Mouse (Mus musculus) hindbrain, embryonic 11.5 days (tissue): ENCODE measurements at regions not wholly inside any gene's neighbourhood (a gene's known extent, or its start where the extent isn't known, plus 50 kb on each side); places are given as distances from the start of the nearest gene placed in this dataset.
A peak's percentile ranks its signal among the peaks of the same experiment; 100 is the strongest.

ENCODE experiments used
- ATAC-seq: fragments of 200-750 bp; cut with Nextera tagmentation; 2 replicates; pipeline ENCODE4 v1.8.0; 2017; ENCODE audit warnings: mild to moderate bottlenecking, moderate TSS enrichment, moderate library complexity; ENCODE audit not compliant: low FRiP score
- DNase-seq: peaks from one replicate; pipeline ENCODE4 v3.0.0-alpha.2; 2015; ENCODE audit warnings: low spot score
- H3K27ac ChIP-seq: fragments of 300-500 bp; sonication (generic); 2 replicates; pipeline ENCODE4 v1.5.1; 2014; ENCODE audit warnings: mild to moderate bottlenecking, low read depth, low read length
- H3K27me3 ChIP-seq: fragments of 300-500 bp; sonication (generic); 2 replicates; pipeline ENCODE4 v1.6.1; 2014; ENCODE audit warnings: mild to moderate bottlenecking, low read length, moderate library complexity, mixed read lengths; ENCODE audit not compliant: control insufficient read depth, insufficient read depth
- H3K36me3 ChIP-seq: fragments of 300-500 bp; sonication (generic); 2 replicates; pipeline ENCODE4 v1.6.1; 2014; ENCODE audit warnings: mild to moderate bottlenecking, low read length, moderate library complexity, mixed read lengths; ENCODE audit not compliant: control insufficient read depth, insufficient read depth
- H3K4me1 ChIP-seq: fragments of 300-500 bp; sonication (generic); replicated peaks from 2 replicates; pipeline ENCODE4 v1.6.1; 2014; ENCODE audit warnings: low read length, mixed read lengths; ENCODE audit not compliant: control insufficient read depth, insufficient read depth
- H3K4me2 ChIP-seq: fragments of 300-500 bp; sonication (generic); replicated peaks from 2 replicates; pipeline ENCODE4 v1.6.1; 2014; ENCODE audit warnings: mild to moderate bottlenecking, low read depth, low read length
- H3K4me3 ChIP-seq: fragments of 300-500 bp; sonication (generic); 2 replicates; pipeline ENCODE4 v1.5.1; 2014; ENCODE audit warnings: low read depth, low read length
- H3K9ac ChIP-seq: fragments of 300-500 bp; sonication (generic); 2 replicates; pipeline ENCODE4 v1.6.1; 2014; ENCODE audit warnings: low read depth, low read length
- H3K9me3 ChIP-seq: fragments of 300-500 bp; sonication (generic); 2 replicates; pipeline ENCODE4 v1.6.1; 2016; ENCODE audit warnings: low read length; ENCODE audit not compliant: control insufficient read depth
- WGBS: fragments of 180-500 bp; shearing (Covaris S2); extraction: QIAGEN DNeasy Blood & Tissue Kit; methylation state at CpG from one replicate; pipeline ENCODE4 v1.1.7; 2014; 5-methylcytosine and 5-hydroxymethylcytosine counted together

DNA sequence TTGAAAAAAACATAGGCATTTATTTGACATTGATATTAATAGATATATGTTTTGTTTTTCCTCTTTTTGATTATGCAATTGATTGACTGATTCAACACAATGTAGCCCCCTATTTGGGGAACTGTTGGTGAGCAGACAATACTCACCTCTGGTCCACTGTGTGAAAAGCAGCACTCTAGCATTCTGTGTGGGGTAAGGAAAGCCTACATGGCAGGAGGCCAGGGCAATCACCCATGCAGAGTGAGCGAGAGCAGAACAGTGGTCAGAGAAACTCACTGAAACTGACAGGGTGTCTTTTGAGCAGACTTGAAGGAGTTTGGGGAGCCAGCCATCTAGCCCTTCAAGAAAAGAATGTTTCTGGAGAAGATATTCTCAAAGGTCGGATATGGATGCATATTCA, 73.2 kb upstream of the Azi2 start:
- no peak for ATAC-seq
- no peaks in the 10 kb centered on the region for H3K9me3 ChIP-seq
- WGBS, result 87% methylated on average over 2 of the region's 2 CpGs

DNA sequence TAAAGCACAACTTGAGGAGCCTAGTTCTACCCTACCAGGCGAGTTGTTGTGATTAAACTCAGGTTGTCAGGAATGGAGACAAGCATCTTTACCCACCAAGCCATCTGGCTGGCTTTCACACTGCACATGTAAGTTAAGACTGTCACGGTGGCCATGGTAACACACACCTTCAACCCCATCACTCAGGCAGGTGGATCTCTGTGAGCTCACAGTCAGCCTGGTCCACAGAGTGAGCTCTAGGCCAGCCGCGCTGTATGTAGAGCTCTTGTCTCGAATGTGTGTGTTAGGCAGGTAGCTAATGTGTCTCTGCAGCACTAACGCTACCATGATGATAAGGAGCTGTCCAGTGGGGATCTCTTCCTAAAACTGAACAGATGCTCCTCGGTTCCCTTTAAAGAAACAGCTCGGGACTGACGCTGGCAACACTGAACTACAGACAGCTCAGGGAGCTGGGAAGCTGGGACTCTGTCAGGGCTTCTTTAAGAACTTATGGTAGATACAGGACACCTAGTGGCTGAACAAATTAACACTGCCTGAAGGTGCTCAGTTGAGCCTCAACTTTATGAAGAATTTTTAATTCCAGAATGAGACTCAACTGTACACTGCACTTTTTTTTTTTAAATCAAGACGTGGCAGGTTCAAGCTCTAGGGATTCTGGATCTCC, 73.8 kb upstream of the Azi2 start:
- no peak overlapping the region for H3K4me2 ChIP-seq
- H3K36me3 ChIP-seq, result no peaks in the 10 kb centered on the region
- no peaks in the 10 kb centered on the region for H3K4me1 ChIP-seq
- no peak overlapping the region for H3K4me3 ChIP-seq
- no peak overlapping the region for H3K27ac ChIP-seq
- no peaks in the 10 kb centered on the region for H3K27me3 ChIP-seq
- ATAC-seq (no peak), DNase-seq (peak; percentile 38)
- no peak overlapping the region for H3K9ac ChIP-seq
- no peaks in the 10 kb centered on the region for H3K9me3 ChIP-seq
- 66% methylated on average over 10 of the region's 10 CpGs for WGBS

More for the DNA sequence above, 73.2 kb upstream of the Azi2 start:
- Histone ChIP-seq H3K4me2 (no peak overlapping the region), H3K27ac (no peak overlapping the region), H3K27me3 (no peaks in the 10 kb centered on the region), H3K9ac (no peak overlapping the region), H3K4me3 (no peak overlapping the region), H3K4me1 (no peaks in the 10 kb centered on the region), H3K36me3 (no peaks in the 10 kb centered on the region)
- DNase-seq, result no peak

DNA sequence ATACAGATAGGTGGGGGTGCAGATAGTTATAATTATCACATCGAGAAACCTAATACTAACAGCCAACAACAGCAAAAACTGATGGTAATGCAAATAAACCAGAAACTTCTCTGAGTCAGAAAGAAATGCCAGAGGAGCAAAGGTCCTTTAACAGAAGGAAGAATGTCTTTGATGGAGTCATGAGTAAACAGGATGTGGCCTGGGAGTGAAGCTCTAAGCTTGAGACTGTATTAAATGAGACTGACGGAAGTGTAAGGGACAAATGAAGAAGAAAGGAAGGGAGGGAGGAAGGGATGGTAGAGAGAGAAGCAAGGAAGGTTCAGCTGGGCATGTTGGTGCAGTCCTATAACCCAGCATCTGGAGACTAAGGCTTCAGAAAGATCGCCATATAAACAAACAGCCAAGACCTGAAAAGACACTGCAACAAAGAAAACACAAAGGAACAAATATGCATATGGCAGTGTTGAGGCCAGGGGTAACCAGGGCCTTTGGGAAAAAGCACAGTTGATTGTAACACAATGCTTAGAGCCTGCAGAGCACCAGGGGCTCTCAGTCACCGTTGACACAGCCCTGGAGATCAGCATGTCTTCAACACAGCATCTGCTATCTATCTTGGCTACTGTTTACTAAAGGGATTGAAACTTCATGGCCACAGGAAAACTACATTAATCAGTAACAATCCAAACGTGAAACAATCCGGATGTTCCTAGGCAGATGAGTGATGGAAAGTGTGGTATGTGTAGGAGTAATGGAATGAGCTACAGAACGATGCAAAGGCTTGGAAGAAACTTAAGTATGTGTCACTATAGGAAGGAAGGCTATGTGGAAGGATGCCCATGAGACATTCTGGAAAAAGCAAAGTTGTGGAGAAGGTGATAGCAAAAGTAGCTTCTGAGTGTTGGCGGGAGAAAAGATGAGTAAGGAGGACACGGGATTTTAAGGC, 77.9 kb upstream of the Azi2 start:
- no peak for ATAC-seq
- no peaks in the 10 kb centered on the region for H3K9me3 ChIP-seq
- H3K4me1 ChIP-seq, result no peaks in the 10 kb centered on the region
- H3K27me3 ChIP-seq, result no peaks in the 10 kb centered on the region
- H3K4me2 ChIP-seq, result no peak overlapping the region
- no peaks in the 10 kb centered on the region for H3K36me3 ChIP-seq
- no peak overlapping the region for H3K27ac ChIP-seq
- H3K4me3 ChIP-seq, result no peak overlapping the region
- DNase-seq, result no peak
- no peak overlapping the region for H3K9ac ChIP-seq
- WGBS, result 55% methylated on average over 9 of the region's 9 CpGs

DNA sequence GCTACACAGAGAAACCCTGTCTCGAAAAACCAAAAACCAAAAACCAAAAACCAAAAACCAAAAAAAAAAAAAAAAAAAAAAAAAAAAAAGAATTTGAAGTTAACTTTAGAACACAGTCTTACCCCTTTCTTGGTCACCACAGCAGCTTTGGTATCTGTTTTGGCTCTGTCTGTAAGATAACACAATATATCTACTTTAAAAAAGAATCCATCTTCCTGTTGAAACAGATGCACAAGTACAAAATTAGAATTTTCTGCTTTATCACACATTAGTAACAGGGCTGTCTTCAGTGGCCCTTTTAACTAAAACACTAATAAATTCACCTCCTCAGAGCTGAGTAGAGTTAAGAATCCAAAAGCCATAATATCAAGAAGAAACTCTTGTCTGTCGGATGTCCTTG, 80.5 kb upstream of the Azi2 start:
- Histone ChIP-seq H3K4me3 (no peak overlapping the region), H3K36me3 (no peaks in the 10 kb centered on the region), H3K27ac (no peak overlapping the region), H3K4me1 (no peaks in the 10 kb centered on the region), H3K9ac (no peak overlapping the region), H3K4me2 (no peak overlapping the region), H3K9me3 (no peaks in the 10 kb centered on the region), H3K27me3 (no peaks in the 10 kb centered on the region)
- ATAC-seq (no peak), DNase-seq (no peak)
- 99% methylated on average over 2 of the region's 2 CpGs for WGBS

DNA sequence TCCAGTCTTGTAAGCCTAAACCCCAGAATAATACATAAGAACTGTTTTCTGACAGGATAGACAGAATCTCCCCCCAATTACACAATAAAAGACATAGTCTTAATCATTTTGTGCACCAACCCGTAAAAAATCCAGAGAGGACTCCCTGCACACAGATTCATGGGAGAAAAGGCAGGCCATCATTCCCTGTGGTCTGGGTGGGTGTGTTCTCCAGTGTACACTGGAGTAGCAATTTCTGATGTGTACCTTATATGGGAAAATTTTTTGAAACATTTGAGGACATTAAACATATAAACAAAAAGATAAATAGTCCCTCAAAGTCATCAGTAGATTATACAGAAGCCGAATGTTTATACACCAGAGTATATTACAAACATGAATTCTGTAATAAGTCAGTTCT, 83.1 kb upstream of the Azi2 start:
- Histone ChIP-seq H3K27me3 (no peaks in the 10 kb centered on the region), H3K36me3 (no peaks in the 10 kb centered on the region), H3K9ac (no peak overlapping the region), H3K4me1 (no peaks in the 10 kb centered on the region), H3K9me3 (no peaks in the 10 kb centered on the region), H3K4me2 (no peak overlapping the region), H3K4me3 (no peak overlapping the region), H3K27ac (no peak overlapping the region)
- WGBS, result 80% methylated on average over 2 of the region's 2 CpGs
- ATAC-seq (no peak), DNase-seq (no peak)

DNA sequence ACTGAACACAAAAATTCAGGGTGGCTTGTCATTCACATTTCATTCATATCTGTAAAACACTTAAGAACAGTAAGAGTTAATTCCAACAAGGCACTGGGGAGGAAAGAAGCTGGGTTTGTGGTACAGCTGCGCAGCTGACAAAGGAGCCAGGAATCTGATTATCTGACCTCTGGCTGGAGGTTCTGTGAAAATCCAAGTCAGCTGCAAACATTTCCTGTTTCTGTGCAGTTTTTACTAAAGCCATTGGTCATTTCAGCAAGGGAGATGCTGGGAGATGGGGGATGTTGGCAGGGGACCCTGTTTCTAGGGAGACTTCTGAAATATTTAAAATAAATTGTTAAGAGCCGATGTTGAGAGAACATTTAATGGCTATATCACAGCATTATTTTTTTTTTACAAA, 83.6 kb upstream of the Azi2 start:
- Histone ChIP-seq H3K27ac (no peak overlapping the region), H3K4me1 (no peaks in the 10 kb centered on the region), H3K9ac (no peak overlapping the region), H3K27me3 (no peaks in the 10 kb centered on the region), H3K36me3 (no peaks in the 10 kb centered on the region), H3K9me3 (no peaks in the 10 kb centered on the region), H3K4me2 (no peak overlapping the region), H3K4me3 (no peak overlapping the region)
- 36% methylated on average over 2 of the region's 2 CpGs for WGBS
- ATAC-seq (no peak), DNase-seq (no peak)

DNA sequence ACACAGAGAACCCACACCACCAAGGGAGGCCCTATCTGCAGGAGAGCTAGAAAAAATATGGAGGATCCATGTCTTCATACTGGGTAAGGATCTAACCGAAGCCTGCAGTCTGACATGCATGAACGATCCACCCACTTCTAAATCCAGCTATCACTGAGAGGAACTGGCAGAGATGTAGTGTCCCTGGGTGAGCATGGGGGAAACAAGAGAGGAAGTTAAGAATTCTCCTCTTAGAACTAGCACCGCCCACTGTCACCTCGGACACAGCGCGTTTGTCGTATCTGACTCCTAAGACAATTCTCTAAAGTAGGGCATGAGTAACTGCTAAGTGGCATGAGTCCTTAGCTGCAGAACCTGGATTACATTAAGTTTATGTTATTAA, 112.8 kb upstream of the Azi2 start:
- Histone ChIP-seq H3K36me3 (no peaks in the 10 kb centered on the region), H3K9me3 (no peaks in the 10 kb centered on the region), H3K27ac (no peak overlapping the region), H3K4me3 (no peak overlapping the region), H3K4me1 (no peaks in the 10 kb centered on the region), H3K4me2 (no peak overlapping the region), H3K27me3 (no peaks in the 10 kb centered on the region), H3K9ac (no peak overlapping the region)
- DNase-seq, result no peak
- 91% methylated on average over 7 of the region's 7 CpGs for WGBS
- no peak for ATAC-seq

DNA sequence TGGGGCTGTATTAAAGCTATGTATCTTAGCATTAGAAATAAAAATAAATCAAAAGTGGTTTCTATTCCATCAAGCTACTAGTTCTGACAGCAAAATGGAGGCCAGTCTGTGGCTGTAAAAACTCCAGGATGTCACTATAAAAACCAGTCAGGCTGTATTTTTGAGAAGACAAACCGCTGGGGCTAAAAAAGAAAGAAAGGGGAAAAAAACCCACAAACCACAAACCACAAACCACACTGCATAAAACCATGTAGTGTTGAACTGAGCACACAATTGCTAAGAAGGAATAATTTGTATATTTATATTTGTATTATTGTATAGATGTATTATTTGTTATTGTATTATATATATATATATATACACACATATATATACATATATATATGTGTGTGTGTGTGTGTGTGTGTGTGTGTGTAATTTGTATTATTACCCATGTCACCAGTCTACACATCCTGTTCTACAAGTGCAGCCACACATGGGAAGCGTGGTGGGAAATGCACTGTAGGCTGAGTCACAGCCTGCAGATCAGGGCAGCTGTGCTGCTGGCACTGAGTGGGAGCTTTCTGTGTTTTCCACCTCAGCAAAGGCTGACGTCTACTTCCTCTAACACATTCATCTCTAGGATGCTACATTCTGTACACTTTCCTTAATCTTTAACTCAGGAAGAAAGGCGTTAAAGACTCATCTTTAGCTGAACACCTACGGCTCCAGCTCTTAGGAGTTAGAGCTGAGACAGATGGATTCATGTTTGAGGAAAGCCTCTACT, 113.4 kb upstream of the Azi2 start:
- Histone ChIP-seq H3K4me3 (no peak overlapping the region), H3K9ac (no peak overlapping the region), H3K4me2 (no peak overlapping the region), H3K27ac (no peak overlapping the region), H3K4me1 (no peaks in the 10 kb centered on the region), H3K9me3 (no peaks in the 10 kb centered on the region), H3K27me3 (no peaks in the 10 kb centered on the region), H3K36me3 (no peaks in the 10 kb centered on the region)
- ATAC-seq (no peak), DNase-seq (no peak)
- WGBS, result 84% methylated on average over 5 of the region's 5 CpGs
